Mouse (Mus musculus) limb, embryonic 13.5 days (tissue): ENCODE measurements at regions not wholly inside any gene's neighbourhood (a gene's known extent, or its start where the extent isn't known, plus 50 kb on each side); places are given as distances from the start of the nearest gene placed in this dataset.

ENCODE experiments used
- ATAC-seq: fragments of 200-750 bp; cut with Nextera tagmentation; 2 replicates; pipeline ENCODE4 v1.8.0; 2017; ENCODE audit warnings: low read depth, moderate number of reproducible peaks, moderate TSS enrichment; ENCODE audit not compliant: low FRiP score
- H3K27ac ChIP-seq: fragments of 300-500 bp; sonication (generic); 2 replicates; pipeline ENCODE4 v1.5.1; 2015; ENCODE audit warnings: inconsistent platforms, mild to moderate bottlenecking, moderate library complexity
- H3K27me3 ChIP-seq: fragments of 300-500 bp; sonication (generic); 2 replicates; pipeline ENCODE4 v1.6.1; 2015; ENCODE audit warnings: mild to moderate bottlenecking, inconsistent platforms
- H3K36me3 ChIP-seq: fragments of 300-500 bp; sonication (generic); 2 replicates; pipeline ENCODE4 v1.6.1; 2015; ENCODE audit warnings: inconsistent platforms, mild to moderate bottlenecking, moderate library complexity
- H3K4me1 ChIP-seq: fragments of 300-500 bp; sonication (generic); 2 replicates; pipeline ENCODE4 v1.6.1; 2015; ENCODE audit warnings: inconsistent platforms
- H3K4me2 ChIP-seq: fragments of 300-500 bp; sonication (generic); replicated peaks from 2 replicates; pipeline ENCODE4 v1.6.1; 2015; ENCODE audit warnings: inconsistent platforms, mild to moderate bottlenecking, moderate library complexity
- H3K4me3 ChIP-seq: fragments of 300-500 bp; sonication (generic); 2 replicates; pipeline ENCODE4 v1.5.1; 2015; ENCODE audit warnings: moderate library complexity, mild to moderate bottlenecking, inconsistent platforms
- H3K9ac ChIP-seq: fragments of 300-500 bp; sonication (generic); 2 replicates; pipeline ENCODE4 v1.6.1; 2015; ENCODE audit warnings: mild to moderate bottlenecking, inconsistent platforms
- H3K9me3 ChIP-seq: fragments of 300-500 bp; sonication (generic); 2 replicates; pipeline ENCODE4 v1.6.1; 2016; ENCODE audit warnings: inconsistent platforms
- WGBS: fragments of 180-500 bp; shearing (Covaris S2); methylation state at CpG from one replicate; pipeline ENCODE4 v1.1.7; 2015; 5-methylcytosine and 5-hydroxymethylcytosine counted together

DNA sequence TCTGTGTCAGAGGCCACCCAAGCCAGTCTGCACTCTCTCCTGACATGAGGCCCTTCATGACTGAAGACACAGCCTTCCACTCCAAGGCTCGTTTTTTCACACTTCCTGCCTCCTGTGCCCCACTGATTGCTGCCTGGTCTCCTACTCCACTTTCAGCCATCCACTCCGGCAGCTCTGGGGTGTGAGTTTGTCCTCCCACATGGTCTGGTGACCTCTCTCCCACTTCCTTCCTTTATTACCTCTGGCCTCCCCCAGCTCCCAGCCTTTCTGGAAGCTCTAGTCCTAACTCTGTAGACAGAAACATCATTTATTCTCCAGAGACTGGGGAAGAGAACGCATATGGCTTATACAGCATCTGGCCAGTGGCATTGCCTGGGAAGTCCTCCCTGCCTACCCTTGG, 349.0 kb downstream of the Ptpru start:
- WGBS = 21% methylated on average over 3 of the region's 3 CpGs

GRCm38 (mm10) chr4:131491960-131492359, 346.1 kb downstream of the Ptpru start:
- ATAC-seq = no peak
- Histone ChIP-seq H3K9me3 (no peaks in the 10 kb centered on the region), H3K4me1 (peaks cover 69% of the 10 kb centered on the region), H3K27me3 (peaks cover 26% of the 10 kb centered on the region), H3K27ac (no peak overlapping the region), H3K4me2 (no peak overlapping the region), H3K9ac (no peak overlapping the region), H3K36me3 (no peaks in the 10 kb centered on the region), H3K4me3 (no peak overlapping the region)
- 26% methylated on average over 4 of the region's 4 CpGs for WGBS

More for the DNA sequence above, 349.0 kb downstream of the Ptpru start:
- ATAC-seq = no peak
- H3K36me3 ChIP-seq = no peaks in the 10 kb centered on the region
- peaks cover 27% of the 10 kb centered on the region for H3K27me3 ChIP-seq
- no peak overlapping the region for H3K9ac ChIP-seq
- H3K27ac ChIP-seq = 0 out of 2 replicates have a peak overlapping the region, but pooled peaks have one; percentile 10
- H3K9me3 ChIP-seq = no peaks in the 10 kb centered on the region
- H3K4me2 ChIP-seq = no peak overlapping the region
- peaks cover 76% of the 10 kb centered on the region for H3K4me1 ChIP-seq
- H3K4me3 ChIP-seq = no peak overlapping the region

DNA sequence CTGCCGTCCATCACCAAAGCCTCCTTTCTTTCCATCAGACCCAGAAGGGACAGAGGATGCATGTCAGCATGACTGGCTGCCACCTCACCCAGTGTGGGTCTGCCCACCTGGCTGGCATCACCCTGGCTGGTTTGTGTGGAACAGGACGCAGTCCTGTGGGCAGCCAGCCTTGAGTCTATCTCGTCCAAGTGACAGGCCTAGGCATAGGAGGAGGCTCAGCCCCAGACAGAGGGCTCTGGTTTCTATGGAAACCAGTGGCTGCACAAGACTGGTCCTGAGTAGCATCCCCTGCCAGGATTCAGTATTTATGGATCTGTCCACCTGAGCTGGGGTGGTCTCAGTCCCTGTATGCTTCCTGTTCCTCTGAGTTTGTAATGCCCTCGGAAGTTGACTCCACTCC, 344.4 kb downstream of the Ptpru start:
- no peak for ATAC-seq

DNA sequence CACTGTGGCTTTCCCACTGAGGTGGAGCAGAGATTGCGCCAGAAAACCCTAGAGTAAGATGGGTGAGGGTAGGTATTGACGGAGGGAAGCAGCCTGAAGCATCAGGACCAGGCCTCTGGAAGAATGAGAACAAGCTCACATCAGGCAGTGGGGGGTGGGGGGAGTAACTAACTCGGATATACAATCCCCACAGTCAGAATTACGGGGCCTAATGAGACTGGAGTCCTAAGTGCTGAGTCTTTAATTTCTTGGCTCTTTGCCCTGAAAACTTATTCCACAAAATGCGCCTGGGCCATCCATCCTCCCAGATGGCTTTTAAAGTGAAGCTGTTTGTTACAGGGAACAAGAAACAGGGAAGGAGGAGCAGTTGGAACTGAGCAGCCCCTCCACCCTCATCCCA, 341.2 kb downstream of the Ptpru start:
- Histone ChIP-seq H3K9me3 (no peaks in the 10 kb centered on the region), H3K9ac (no peak overlapping the region), H3K4me3 (no peak overlapping the region), H3K27ac (no peak overlapping the region), H3K27me3 (peaks cover 14% of the 10 kb centered on the region), H3K36me3 (no peaks in the 10 kb centered on the region), H3K4me2 (no peak overlapping the region), H3K4me1 (peaks cover 42% of the 10 kb centered on the region)
- peak; percentile 79 for ATAC-seq
- 27% methylated on average over 5 of the region's 5 CpGs for WGBS

More for the DNA sequence above, 344.4 kb downstream of the Ptpru start:
- Histone ChIP-seq H3K27me3 (peaks cover 26% of the 10 kb centered on the region), H3K4me2 (no peak overlapping the region), H3K4me1 (peaks cover 57% of the 10 kb centered on the region), H3K4me3 (no peak overlapping the region), H3K36me3 (no peaks in the 10 kb centered on the region), H3K27ac (no peak overlapping the region), H3K9ac (no peak overlapping the region), H3K9me3 (no peaks in the 10 kb centered on the region)
- 62% methylated on average over 4 of the region's 4 CpGs for WGBS

DNA sequence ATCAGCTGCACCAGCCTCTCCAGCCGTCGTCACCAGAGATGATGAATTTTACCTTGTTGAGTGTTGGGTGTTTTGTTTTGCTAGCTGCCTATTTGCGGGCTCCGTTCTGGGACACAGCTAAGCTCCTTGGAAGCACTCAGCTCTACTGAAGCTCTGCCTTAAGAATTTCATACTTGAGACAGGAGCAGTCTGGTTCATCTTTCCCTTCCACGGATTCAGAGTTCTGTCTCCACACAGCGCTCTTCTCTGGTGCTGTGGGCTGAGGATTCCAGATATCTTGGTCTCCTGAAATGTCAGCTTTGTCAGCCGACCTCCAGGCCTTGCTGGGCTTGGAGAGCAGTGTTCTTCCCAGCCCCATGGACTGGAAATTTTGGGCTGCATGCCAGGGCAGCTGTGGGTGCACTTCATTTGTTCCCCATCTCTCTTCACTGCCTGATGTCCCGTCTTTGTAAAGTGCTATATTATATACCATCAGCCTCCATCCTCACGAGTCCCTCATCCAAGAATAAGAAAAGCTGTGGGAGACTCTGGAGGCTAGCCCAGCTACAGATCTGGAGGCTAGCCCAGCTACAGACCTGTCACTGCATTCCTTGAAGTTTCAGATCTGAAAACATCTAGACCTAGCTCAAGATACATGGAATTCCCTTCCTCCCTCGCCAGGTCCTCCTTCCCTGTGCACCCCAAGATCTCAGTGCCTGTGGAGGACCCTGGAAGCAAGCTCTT, 337.0 kb downstream of the Ptpru start:
- Histone ChIP-seq H3K4me1 (peaks cover 15% of the 10 kb centered on the region), H3K4me3 (no peak overlapping the region), H3K27me3 (no peaks in the 10 kb centered on the region), H3K27ac (no peak overlapping the region), H3K36me3 (no peaks in the 10 kb centered on the region), H3K9me3 (no peaks in the 10 kb centered on the region), H3K9ac (no peak overlapping the region), H3K4me2 (no peak overlapping the region)
- 75% methylated on average over 10 of the region's 10 CpGs for WGBS
- no peak for ATAC-seq

GRCm38 (mm10) chr4:131508154-131508553, 329.9 kb downstream of the Ptpru start:
- Histone ChIP-seq H3K9me3 (no peaks in the 10 kb centered on the region), H3K4me2 (no peak overlapping the region), H3K27ac (no peak overlapping the region), H3K36me3 (no peaks in the 10 kb centered on the region), H3K4me1 (no peaks in the 10 kb centered on the region), H3K27me3 (0 out of 2 replicates have a peak, but pooled peaks cover 2% of the 10 kb centered on the region), H3K4me3 (no peak overlapping the region), H3K9ac (no peak overlapping the region)
- 68% methylated on average over 7 of the region's 7 CpGs for WGBS
- ATAC-seq = no peak

- H3K4me1 ChIP-seq = no peaks in the 10 kb centered on the region
- 0 out of 2 replicates have a peak, but pooled peaks cover 2% of the 10 kb centered on the region for H3K27me3 ChIP-seq
- no peak overlapping the region for H3K4me3 ChIP-seq
Observed at GRCm38 (mm10) chr4:131511586-131511985, 326.5 kb downstream of the Ptpru start.

GRCm38 (mm10) chr4:131512768-131513167, 325.3 kb downstream of the Ptpru start:
- no peak for ATAC-seq
- Histone ChIP-seq H3K4me3 (no peak overlapping the region), H3K27ac (no peak overlapping the region), H3K4me1 (no peaks in the 10 kb centered on the region), H3K27me3 (0 out of 2 replicates have a peak, but pooled peaks cover 2% of the 10 kb centered on the region), H3K9me3 (no peaks in the 10 kb centered on the region), H3K9ac (no peak overlapping the region), H3K4me2 (no peak overlapping the region), H3K36me3 (no peaks in the 10 kb centered on the region)
- 75% methylated on average over 7 of the region's 7 CpGs for WGBS

More at GRCm38 (mm10) chr4:131511586-131511985, 326.5 kb downstream of the Ptpru start:
- no peak overlapping the region for H3K4me2 ChIP-seq
- H3K9me3 ChIP-seq = no peaks in the 10 kb centered on the region
- no peak overlapping the region for H3K9ac ChIP-seq
- 39% methylated on average over 3 of the region's 3 CpGs for WGBS
- no peak for ATAC-seq
- H3K36me3 ChIP-seq = no peaks in the 10 kb centered on the region
- H3K27ac ChIP-seq = no peak overlapping the region

- Histone ChIP-seq H3K4me1 (no peaks in the 10 kb centered on the region), H3K27me3 (no peaks in the 10 kb centered on the region), H3K4me2 (no peak overlapping the region), H3K9ac (no peak overlapping the region), H3K4me3 (no peak overlapping the region), H3K36me3 (no peaks in the 10 kb centered on the region), H3K27ac (no peak overlapping the region), H3K9me3 (no peaks in the 10 kb centered on the region)
- ATAC-seq = no peak
- 81% methylated on average over 10 of the region's 10 CpGs for WGBS
Observed at GRCm38 (mm10) chr4:131520636-131521306, 317.3 kb downstream of the Ptpru start.

DNA sequence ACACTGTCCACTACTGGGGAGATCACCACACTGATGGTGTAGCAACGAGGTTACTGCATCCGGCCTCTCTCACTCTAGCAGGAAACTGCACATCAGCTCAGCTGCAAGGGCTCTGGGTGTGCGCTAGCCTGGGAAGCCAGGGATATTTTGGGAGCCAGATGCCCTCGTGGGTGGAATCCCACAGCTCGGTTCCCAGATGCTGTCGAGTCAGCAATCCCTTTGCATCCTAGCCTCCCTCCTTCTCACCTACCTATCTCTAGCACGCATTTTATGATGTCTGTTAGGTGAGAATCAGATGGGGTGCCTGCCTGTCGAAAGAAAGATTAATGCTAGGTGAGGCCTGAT, 316.8 kb downstream of the Ptpru start:
- Histone ChIP-seq H3K9ac (no peak overlapping the region), H3K4me1 (no peaks in the 10 kb centered on the region), H3K27ac (no peak overlapping the region), H3K36me3 (no peaks in the 10 kb centered on the region), H3K4me2 (no peak overlapping the region), H3K27me3 (no peaks in the 10 kb centered on the region), H3K9me3 (no peaks in the 10 kb centered on the region), H3K4me3 (no peak overlapping the region)
- ATAC-seq = no peak
- 52% methylated on average over 8 of the region's 8 CpGs for WGBS

- H3K4me3 ChIP-seq = no peak overlapping the region
- H3K9me3 ChIP-seq = no peaks in the 10 kb centered on the region
- H3K4me2 ChIP-seq = no peak overlapping the region
- no peaks in the 10 kb centered on the region for H3K27me3 ChIP-seq
- ATAC-seq = no peak
- 79% methylated on average over 3 of the region's 3 CpGs for WGBS
- no peak overlapping the region for H3K9ac ChIP-seq
- H3K4me1 ChIP-seq = no peaks in the 10 kb centered on the region
- no peaks in the 10 kb centered on the region for H3K36me3 ChIP-seq
- no peak overlapping the region for H3K27ac ChIP-seq
Observed at GRCm38 (mm10) chr4:131525236-131525635, 312.9 kb downstream of the Ptpru start.

- no peak for ATAC-seq
- Histone ChIP-seq H3K4me3 (no peak overlapping the region), H3K27me3 (no peaks in the 10 kb centered on the region), H3K9me3 (peaks cover 3% of the 10 kb centered on the region; the same call in 1 of the 2 replicates), H3K4me1 (0 out of 2 replicates have a peak, but pooled peaks cover 2% of the 10 kb centered on the region), H3K36me3 (no peaks in the 10 kb centered on the region), H3K27ac (no peak overlapping the region), H3K9ac (no peak overlapping the region), H3K4me2 (no peak overlapping the region)
- 66% methylated on average over 5 of the region's 5 CpGs for WGBS
Observed at GRCm38 (mm10) chr4:131530491-131530890, 307.6 kb downstream of the Ptpru start.
